Mouse (Mus musculus) kidney, adult 18-20 months (tissue): ENCODE measurements around the gene Auts2.

Experiments
- DNase-seq: peaks from one replicate; pipeline ENCODE4 v3.0.0; 2021

Auts2 gene

GRCm38 (mm10) chr5:131775222-131775621 is 767.9 kb downstream of the Auts2 start:
- no peak for DNase-seq

DNA sequence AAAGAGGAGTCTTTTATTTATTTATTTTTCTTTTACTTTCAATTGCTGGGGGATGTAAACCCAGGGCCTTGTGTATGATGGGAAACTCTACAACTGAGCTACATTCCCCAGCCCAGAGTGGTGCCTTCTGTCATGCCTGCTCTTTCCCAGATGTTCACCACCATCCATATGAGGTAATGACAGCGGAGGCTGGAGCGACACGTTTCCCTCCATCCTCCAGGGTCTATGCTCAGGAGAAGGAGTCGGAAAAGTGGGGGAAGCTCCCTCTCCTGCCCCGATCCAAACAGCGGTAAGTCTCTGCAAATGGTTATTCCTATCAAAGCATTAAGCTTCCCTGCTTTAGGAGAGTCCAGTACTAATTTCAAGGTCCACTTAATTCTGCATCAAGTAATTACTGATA is 768.4 kb downstream of the Auts2 start:
- DNase-seq = no peak

- DNase-seq = no peak
These were observed 770.5 kb downstream of the Auts2 start for GRCm38 (mm10) chr5:131772616-131773015.

DNA sequence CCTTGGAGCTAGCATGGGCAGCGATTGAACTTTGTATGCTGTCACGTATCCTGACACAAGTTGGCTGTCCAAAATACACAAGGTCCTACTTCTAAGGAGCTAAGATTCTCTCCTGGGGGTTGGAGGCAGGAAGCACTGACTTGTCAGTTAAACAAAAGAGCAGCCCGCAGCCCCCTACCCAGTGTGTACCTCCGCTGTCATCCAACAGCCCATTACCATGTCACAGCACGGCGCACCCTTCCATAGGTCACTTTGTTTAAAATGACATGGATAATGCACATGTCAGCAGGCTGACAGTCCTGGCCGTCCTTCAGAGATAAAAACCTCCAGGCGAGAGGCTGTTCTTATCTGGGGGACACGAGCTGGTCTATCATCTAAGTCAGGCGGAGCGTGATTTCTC is 773.9 kb downstream of the Auts2 start:
- DNase-seq = no peak

DNA sequence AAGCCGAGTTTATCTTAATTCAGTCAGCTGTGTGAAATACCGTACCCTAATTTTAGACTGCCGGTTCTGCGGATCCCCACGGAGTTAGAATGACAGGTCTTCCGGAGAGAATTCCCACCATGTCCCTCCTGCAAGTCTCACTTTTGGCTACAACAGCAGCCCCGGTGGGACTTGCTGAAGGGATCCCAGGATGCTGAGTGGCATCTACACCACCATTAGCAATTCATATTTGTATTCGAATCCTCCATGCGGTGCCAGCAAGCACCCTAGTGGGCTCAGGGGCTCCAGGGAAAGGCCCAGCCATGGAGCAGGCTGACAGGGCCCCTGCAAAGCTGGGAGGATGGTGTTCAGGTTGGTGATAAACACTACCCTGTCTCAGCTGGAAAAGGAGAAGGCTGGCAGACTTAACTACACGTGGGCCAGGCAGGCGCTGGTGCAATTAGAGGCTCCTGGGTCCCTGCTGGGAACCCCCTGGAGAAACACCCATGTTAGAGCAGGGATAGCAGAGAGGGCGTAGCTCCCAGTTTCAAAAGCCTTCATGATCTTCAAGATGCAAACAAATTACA is 775.4 kb downstream of the Auts2 start:
- DNase-seq = no peak

- no peak for DNase-seq
These were observed 776.0 kb downstream of the Auts2 start for GRCm38 (mm10) chr5:131767176-131767575.

GRCm38 (mm10) chr5:131759432-131759831 is 783.7 kb downstream of the Auts2 start:
- no peak for DNase-seq

DNA sequence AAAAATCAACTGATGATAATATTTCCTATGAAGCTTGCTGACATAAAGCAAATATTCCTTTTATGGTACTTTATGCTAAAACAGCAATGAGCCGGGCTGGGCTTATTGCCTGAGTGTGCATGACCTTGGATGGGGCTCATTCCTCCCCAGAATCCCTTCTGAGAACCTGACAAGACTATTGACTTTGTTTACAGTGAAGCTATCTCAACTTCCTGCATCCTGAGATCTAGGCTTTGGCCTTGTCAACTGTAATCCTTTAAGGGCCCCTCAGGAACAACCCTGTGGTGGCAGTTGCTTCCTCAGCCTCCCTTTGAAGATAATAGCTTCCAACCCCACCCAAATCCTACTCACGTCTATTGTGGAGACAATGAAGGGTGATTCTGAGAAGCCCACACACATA is 792.8 kb downstream of the Auts2 start:
- no peak for DNase-seq

DNA sequence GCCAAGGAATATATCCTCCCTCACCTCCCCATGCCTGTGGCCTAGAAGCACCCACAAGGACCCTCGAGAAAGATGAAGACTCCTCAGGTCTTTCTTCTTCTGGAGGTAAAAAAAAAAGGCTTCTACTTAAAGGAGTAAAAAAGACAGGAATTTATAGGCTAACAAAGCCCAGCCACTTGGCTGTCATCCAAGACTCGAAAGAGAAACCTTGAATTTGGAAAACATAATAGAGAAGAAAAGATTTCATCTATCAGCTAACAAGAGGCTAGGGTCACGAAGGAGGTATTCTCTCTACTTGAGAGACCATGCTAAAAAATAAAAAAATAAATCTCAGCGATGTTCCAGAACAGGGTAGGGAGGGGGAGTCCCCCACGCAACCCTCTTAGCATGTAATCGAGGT is 793.9 kb downstream of the Auts2 start:
- DNase-seq = no peak

DNA sequence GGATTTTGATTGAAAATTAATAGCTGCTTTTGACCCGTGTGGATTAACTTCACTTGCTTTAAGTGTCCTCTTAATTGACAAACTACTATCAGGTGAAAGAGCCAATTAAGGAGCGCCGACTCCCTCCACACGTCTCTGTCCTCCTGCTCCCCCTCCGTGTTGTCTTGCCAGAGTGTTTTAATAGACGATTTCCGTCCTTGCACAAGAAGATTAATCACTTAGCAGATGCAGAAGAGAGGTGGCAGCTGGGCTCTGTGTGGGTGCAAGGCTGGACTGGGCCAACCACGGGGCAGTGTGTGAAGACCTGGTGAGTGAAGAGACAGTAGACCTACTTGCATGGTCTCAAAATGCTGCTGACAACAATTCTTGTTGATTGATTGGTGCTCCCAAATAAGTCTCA is 800.1 kb downstream of the Auts2 start:
- DNase-seq = no peak

- DNase-seq = no peak
These were observed 805.7 kb downstream of the Auts2 start for GRCm38 (mm10) chr5:131737476-131737875.

GRCm38 (mm10) chr5:131733324-131733660 is 809.9 kb downstream of the Auts2 start:
- peak; percentile 63 for DNase-seq

GRCm38 (mm10) chr5:131732631-131733323 is 810.4 kb downstream of the Auts2 start:
- no peak for DNase-seq

GRCm38 (mm10) chr5:131729456-131729855 is 813.7 kb downstream of the Auts2 start:
- DNase-seq = peak; percentile 13

DNA sequence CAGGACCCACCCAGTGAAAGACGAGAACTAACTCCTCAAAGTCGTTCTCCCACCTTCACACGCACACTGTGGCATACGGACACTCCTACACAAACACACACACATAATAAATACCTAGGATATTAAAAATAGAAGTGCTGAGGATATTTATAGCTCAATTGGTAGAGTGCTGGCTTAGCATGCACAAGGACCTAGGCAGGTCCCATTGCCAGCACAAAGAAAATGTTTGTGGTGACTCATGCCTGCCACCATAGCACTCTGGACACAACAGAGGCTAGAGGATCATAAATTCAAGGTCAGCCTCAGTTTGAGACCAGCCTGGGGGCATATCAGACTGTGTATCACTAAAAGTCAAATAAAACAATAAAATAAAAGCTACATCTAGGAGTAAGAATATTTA is 815.2 kb downstream of the Auts2 start:
- no peak for DNase-seq

DNA sequence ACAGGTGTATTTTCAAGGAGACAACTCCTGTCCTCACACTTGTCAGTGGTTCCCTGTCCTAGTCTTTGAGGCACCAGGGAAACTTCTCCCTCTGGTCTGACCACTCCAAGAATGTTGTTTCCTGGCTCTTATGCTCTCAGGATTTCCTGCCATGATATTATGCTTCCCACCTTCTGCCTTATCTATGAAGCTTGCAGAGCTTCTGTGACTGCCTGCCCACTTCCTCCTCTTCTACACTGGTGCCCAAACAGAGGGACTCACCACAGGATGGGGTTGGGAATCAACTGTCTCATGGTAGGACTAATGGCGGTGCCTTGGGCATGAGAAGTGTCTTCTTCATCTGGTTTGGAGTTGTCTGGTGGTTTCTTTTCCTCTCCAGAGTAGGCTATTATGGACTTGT is 818.6 kb downstream of the Auts2 start:
- no peak for DNase-seq

DNA sequence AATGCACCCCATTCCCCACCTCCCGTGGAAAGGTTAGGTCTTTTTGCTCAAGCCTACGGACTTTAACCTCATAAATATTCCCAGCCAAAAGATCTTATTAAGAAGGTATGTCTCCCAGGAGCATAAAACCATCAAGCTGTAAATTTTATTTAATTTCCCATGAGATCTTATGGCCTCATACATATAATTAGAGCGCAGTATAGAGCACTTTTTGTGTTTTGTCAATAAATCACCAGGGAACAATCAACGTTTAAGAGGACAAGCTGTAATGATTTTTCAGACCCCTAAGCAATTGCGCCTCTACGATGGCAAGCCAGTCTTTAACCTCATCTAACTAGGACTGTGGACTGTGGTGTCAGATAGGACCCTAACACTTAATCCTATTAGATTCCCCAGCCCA is 820.4 kb downstream of the Auts2 start:
- DNase-seq = no peak

- DNase-seq = no peak
These were observed 820.8 kb downstream of the Auts2 start for GRCm38 (mm10) chr5:131722361-131722760.

DNA sequence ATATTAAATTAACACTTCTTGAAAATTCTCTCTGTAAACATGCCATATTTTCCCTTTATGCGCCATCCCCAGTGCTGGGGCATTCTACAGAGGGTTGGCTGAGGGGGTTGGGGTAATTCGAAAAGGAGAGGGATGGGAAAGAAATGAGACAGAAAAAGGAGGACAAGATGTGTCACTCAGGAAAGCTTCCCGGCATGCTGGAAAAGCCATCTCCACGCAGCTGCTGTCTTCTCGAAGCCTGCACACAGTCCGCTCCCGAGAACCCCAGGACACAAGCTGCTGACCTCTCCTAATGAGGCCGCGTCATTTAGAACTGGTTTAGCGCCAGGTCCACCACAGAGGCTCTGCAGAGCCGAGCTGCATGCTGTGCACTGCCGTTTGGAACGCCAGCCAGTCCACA is 825.1 kb downstream of the Auts2 start:
- DNase-seq = no peak

DNA sequence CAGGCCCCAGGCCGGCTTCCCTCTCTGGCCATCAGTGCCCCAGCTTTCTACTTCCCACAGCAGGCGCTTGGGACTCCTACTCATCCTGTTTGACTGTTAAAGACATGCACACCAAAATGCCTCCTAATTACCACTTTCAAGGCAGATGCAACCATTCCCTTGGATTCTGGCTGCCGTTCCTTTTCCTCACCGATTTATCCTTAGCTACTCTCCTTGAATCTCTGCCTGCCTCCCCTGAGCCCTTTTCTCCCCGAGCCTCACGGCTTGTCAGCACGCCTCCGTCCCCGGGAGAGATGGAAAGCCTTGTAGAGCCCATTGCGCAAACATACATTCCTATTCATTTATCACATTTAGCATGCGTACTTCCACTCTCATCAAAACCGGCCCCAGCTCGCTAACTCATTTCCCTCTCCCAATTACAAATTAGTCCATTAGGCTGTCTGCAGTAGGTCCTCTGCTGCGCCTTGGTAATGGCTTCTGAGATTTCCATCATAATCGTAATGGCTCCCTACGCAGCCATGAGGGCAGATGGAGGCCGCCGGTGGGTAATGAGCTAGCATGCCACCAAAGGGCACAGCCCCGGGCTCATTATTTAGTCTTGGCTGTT is 825.7 kb downstream of the Auts2 start:
- no peak for DNase-seq

DNA sequence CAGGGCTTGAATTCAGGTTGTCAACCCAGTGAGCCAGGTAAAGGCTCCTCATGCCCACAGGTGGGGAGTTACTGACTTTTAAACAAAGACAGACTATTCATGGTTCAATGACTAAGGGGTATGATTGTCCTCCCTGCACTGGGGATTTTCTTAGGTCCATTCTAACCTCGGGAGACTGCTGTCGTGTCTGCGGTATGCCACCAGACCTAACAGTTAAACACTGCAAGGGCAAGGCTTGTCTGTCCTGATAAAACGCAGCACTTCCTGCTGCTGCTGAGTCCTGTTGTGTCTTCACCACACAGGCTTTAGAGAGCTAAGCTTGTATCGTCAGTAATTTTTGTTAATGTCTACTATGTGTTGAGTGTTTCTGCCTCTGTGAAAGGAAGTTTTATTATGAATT is 828.2 kb downstream of the Auts2 start:
- no peak for DNase-seq

DNA sequence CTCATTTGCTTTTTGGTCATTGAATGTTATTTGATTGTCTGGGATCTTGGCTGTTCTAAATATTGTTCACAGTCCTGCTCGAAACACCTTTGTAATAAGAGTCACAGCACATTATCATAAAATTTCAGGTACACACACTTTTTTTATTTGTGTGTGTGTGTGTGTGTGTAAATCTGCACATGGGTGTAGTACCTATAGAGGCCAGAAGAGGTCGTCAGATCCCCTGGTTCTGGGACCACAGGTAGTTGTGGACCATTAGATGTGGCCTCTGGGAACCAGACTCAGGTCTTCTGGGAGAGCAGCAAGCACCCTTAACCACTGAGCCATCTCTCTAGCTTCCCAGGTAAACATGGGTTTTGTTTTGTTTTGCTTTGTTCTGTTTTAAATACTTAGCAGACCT is 830.7 kb downstream of the Auts2 start:
- no peak for DNase-seq

GRCm38 (mm10) chr5:131711474-131712129 is 831.5 kb downstream of the Auts2 start:
- no peak for DNase-seq
